Comparison of ENCODE assay signal across 28 mouse cellular contexts in genomic region chr3:69349973-69350372, GRCm38 (mm10). TPM values are rescaled to one million over a fixed set of nuclear protein-coding genes. Genes with fewer than 3 reads are reported as not detected.
DNase-seq lines count a peak whose midpoint lies in the region; ATAC-seq and TF ChIP-seq lines count a peak whose summit lies in the region.
"Had no signal": no experiment of that assay in that cellular context is flagged by ENCODE, and none has a peak within 500 bp of the region (broad histone marks: within the 10 kb centered on the region; RNA-seq: fewer than 3 reads in every experiment).

No protein-coding gene starts in this region.

- no peaks in the 10 kb centered on the region for H3K9me3 ChIP-seq in neural tube, embryonic 15.5 days (replicated peaks)
- H3K9me3 ChIP-seq: embryonic facial prominence, embryonic 13.5 days; forebrain, embryonic 10.5 days; forebrain, embryonic 15.5 days; heart, embryonic 13.5 days; hindbrain, embryonic 12.5 days; limb, embryonic 13.5 days; liver, embryonic 12.5 days; midbrain, embryonic 13.5 days; stomach, embryonic 15.5 days had no signal

- 17% methylated on average over 6 of the region's 6 CpGs for WGBS in cerebellum, adult 2 months
- 93% methylated on average over 6 of the region's 6 CpGs for WGBS in neural tube, embryonic 15.5 days

- H3K36me3 ChIP-seq in neural tube, embryonic 15.5 days, result no peaks in the 10 kb centered on the region
- H3K36me3 ChIP-seq: embryonic facial prominence, embryonic 13.5 days; forebrain, embryonic 10.5 days; forebrain, embryonic 15.5 days; heart, embryonic 13.5 days; hindbrain, embryonic 12.5 days; limb, embryonic 13.5 days; liver, embryonic 12.5 days; midbrain, embryonic 13.5 days; stomach, embryonic 15.5 days had no signal

- no peak overlapping the region for H3K9ac ChIP-seq in neural tube, embryonic 15.5 days (replicated peaks)
- H3K9ac ChIP-seq: embryonic facial prominence, embryonic 13.5 days; forebrain, embryonic 15.5 days; heart, embryonic 13.5 days; hindbrain, embryonic 12.5 days; limb, embryonic 13.5 days; liver, embryonic 12.5 days; liver, postnatal 0 days; midbrain, embryonic 13.5 days; stomach, embryonic 15.5 days had no signal

- H3K4me1 ChIP-seq in cerebellum, adult 2 months (ENCODE audit: control insufficient read depth, insufficient read depth, low read length), result peaks cover 13% of the 10 kb centered on the region
- no peaks in the 10 kb centered on the region for H3K4me1 ChIP-seq in neural tube, embryonic 15.5 days
- H3K4me1 ChIP-seq: embryonic facial prominence, embryonic 13.5 days; forebrain, embryonic 10.5 days; forebrain, embryonic 15.5 days; hindbrain, embryonic 12.5 days; midbrain, embryonic 13.5 days; stomach, embryonic 15.5 days had no signal

- no peak overlapping the region for H3K4me3 ChIP-seq in cerebellum, adult 2 months (replicated peaks; ENCODE audit: insufficient read depth, low read depth, low read length)
- H3K4me3 ChIP-seq in neural tube, embryonic 15.5 days (replicated peaks), result no peak overlapping the region
- H3K4me3 ChIP-seq: embryonic facial prominence, embryonic 13.5 days; forebrain, embryonic 10.5 days; forebrain, embryonic 15.5 days; gastrocnemius, adult 2 months; heart, embryonic 13.5 days; hindbrain, embryonic 12.5 days; limb, embryonic 13.5 days; liver, embryonic 12.5 days; midbrain, embryonic 13.5 days; stomach, embryonic 15.5 days had no signal

- H3K4me2 ChIP-seq in neural tube, embryonic 15.5 days, result no peak overlapping the region
- H3K4me2 ChIP-seq: embryonic facial prominence, embryonic 13.5 days; forebrain, embryonic 15.5 days; heart, embryonic 13.5 days; hindbrain, embryonic 12.5 days; limb, embryonic 13.5 days; liver, embryonic 12.5 days; midbrain, embryonic 13.5 days; stomach, embryonic 15.5 days had no signal

- peak; percentile 28 for DNase-seq in left cerebral cortex, postnatal 4 days
- DNase-seq in left cerebral cortex, postnatal 25 days (ENCODE audit: low spot score in 2 of 2), result no peak
- peak; percentile 76 to 84 for DNase-seq in cerebellum, adult 2 months
- peak; percentile 89 to 93 for DNase-seq in cerebellum, postnatal 14 days
- DNase-seq in thymus, postnatal 14 days, result no peak
- no peak for DNase-seq in adrenal gland, adult 18-20 months (ENCODE audit: low spot score in 2 of 2)
- DNase-seq: adrenal gland, adult 2 months; adrenal gland, postnatal 36 days; B cell, adult 2 months; gastrocnemius, adult 2 months; gastrocnemius, postnatal 36 days; heart, postnatal 10 days; kidney, adult 11 months; kidney, postnatal 25 days; liver, postnatal 0 days; lung, postnatal 36 days; right cerebral cortex, postnatal 25 days; thymus, postnatal 25 days had no signal

- TF ChIP-seq POLR2A in cerebellum, adult 2 months (IDR thresholded peaks at IDR 0.05; ENCODE audit: borderline replicate concordance, insufficient read depth, low read length), result 0 out of 2 replicates have a peak, but pooled peaks have one; percentile 13

- ATAC-seq in neural tube, embryonic 15.5 days (ENCODE audit: low FRiP score), result no peak
- ATAC-seq: forebrain, embryonic 15.5 days; liver, embryonic 12.5 days; liver, postnatal 0 days; midbrain, embryonic 13.5 days had no signal

- intact Hi-C loops in left cerebral cortex, postnatal 4 days (cut with DNase I), result no loop called here
- intact Hi-C loops in left cerebral cortex, postnatal 25 days (cut with DNase I), result no loop called here

- no peak for TF ChIP-seq CTCF in cerebellum, adult 2 months (IDR thresholded peaks at IDR 0.05; ENCODE audit: borderline replicate concordance, insufficient read depth, low read depth, low read length)

- peak overlapping the region; percentile 62 for H3K27ac ChIP-seq in cerebellum, adult 2 months (ENCODE audit: insufficient read depth, low read length)
- H3K27ac ChIP-seq in neural tube, embryonic 15.5 days (replicated peaks), result no peak overlapping the region
- H3K27ac ChIP-seq: embryonic facial prominence, embryonic 13.5 days; forebrain, embryonic 10.5 days; forebrain, embryonic 15.5 days; gastrocnemius, adult 2 months; heart, embryonic 13.5 days; hindbrain, embryonic 12.5 days; limb, embryonic 13.5 days; liver, embryonic 12.5 days; midbrain, embryonic 13.5 days; stomach, embryonic 15.5 days had no signal

- H3K27me3 ChIP-seq in cerebellum, adult 2 months (ENCODE audit: control insufficient read depth, insufficient read depth, low read length), result no peaks in the 10 kb centered on the region
- H3K27me3 ChIP-seq in neural tube, embryonic 15.5 days (replicated peaks), result no peaks in the 10 kb centered on the region
- H3K27me3 ChIP-seq: embryonic facial prominence, embryonic 13.5 days; forebrain, embryonic 15.5 days; heart, embryonic 13.5 days; hindbrain, embryonic 12.5 days; limb, embryonic 13.5 days; liver, embryonic 12.5 days; midbrain, embryonic 13.5 days; stomach, embryonic 15.5 days had no signal

RNA-seq across cellular contexts. Expression of gene Ppm1l, which starts 33.3 kb away (rescaled TPM):
- 10 to 100 TPM; 45.9 to 49.2 TPM for total RNA-seq in left cerebral cortex, postnatal 4 days (2021)
- 10 to 100 TPM; 77.9 to 86.8 TPM for total RNA-seq in left cerebral cortex, postnatal 25 days (2021)
- polyA plus RNA-seq in cerebellum, adult 2 months (2012; rRNA removed), result 38.2 and 39.8 TPM in 2 replicates
- polyA plus RNA-seq in neural tube, embryonic 15.5 days (2015; fragmentation: Nextera tagmentation; extraction: Ambion mirVana), result 20.3 and 24.2 TPM in 2 replicates
- 10 to 100 TPM; 15.0 to 15.8 TPM for total RNA-seq in adrenal gland, adult 18-20 months (2021)

Comparison
In these comparisons a context has a peak if more than half of its experiments do, and no peak if none do; other contexts are left out.
1. DNase-seq: peak in left cerebral cortex, postnatal 4 days (single experiment), cerebellum, adult 2 months (2 of 2) and cerebellum, postnatal 14 days (2 of 2); none in left cerebral cortex, postnatal 25 days (0 of 2), thymus, postnatal 14 days (single experiment) and adrenal gland, adult 18-20 months (0 of 2).